Mouse (Mus musculus) midbrain, embryonic 12.5 days (tissue): ENCODE measurements around the gene Ltbp3. TPM values are rescaled to one million over a fixed set of nuclear protein-coding genes. Genes with fewer than 3 reads are reported as not detected.

Source experiments
- ATAC-seq: fragments of 200-750 bp; cut with Nextera tagmentation; 2 replicates; pipeline ENCODE4 v1.8.0; 2017; ENCODE audit warnings: low read depth, moderate TSS enrichment, moderate library complexity; ENCODE audit not compliant: low FRiP score
- H3K27ac ChIP-seq: fragments of 300-500 bp; sonication (generic); replicated peaks from 2 replicates; pipeline ENCODE4 v1.5.1; 2016; ENCODE audit warnings: mild to moderate bottlenecking
- H3K27me3 ChIP-seq: fragments of 300-500 bp; sonication (generic); 2 replicates; pipeline ENCODE4 v1.6.1; 2016; ENCODE audit warnings: mild to moderate bottlenecking
- H3K36me3 ChIP-seq: fragments of 300-500 bp; sonication (generic); 2 replicates; pipeline ENCODE4 v1.6.1; 2016
- H3K4me1 ChIP-seq: fragments of 300-500 bp; sonication (generic); 2 replicates; pipeline ENCODE4 v1.6.1; 2016
- H3K4me2 ChIP-seq: fragments of 300-500 bp; sonication (generic); replicated peaks from 2 replicates; pipeline ENCODE4 v1.6.1; 2016; ENCODE audit warnings: mild to moderate bottlenecking, moderate library complexity
- H3K4me3 ChIP-seq: fragments of 300-500 bp; sonication (generic); 2 replicates; pipeline ENCODE4 v1.5.1; 2016; ENCODE audit warnings: mild to moderate bottlenecking
- H3K9ac ChIP-seq: fragments of 300-500 bp; sonication (generic); replicated peaks from 2 replicates; pipeline ENCODE4 v1.6.1; 2016; ENCODE audit warnings: mild to moderate bottlenecking, moderate library complexity
- H3K9me3 ChIP-seq: fragments of 300-500 bp; sonication (generic); 2 replicates; pipeline ENCODE4 v1.6.1; 2016; ENCODE audit warnings: mild to moderate bottlenecking
- WGBS: fragments of 180-500 bp; shearing (Covaris S2); methylation state at CpG from one replicate; pipeline ENCODE4 v1.1.7; 2016; 5-methylcytosine and 5-hydroxymethylcytosine counted together
- polyA plus RNA-seq: library from polyadenylated mRNA; unstranded; fragments of >200 nt; fragmentation: Nextera tagmentation; extraction: Ambion mirVana; gene quantifications from 2 replicates; pipeline ENCODE4 v1.2.1, GENCODE M21; 2016

Gene Ltbp3
- polyA plus RNA-seq = 7.9 and 9.1 TPM in 2 replicates

DNA sequence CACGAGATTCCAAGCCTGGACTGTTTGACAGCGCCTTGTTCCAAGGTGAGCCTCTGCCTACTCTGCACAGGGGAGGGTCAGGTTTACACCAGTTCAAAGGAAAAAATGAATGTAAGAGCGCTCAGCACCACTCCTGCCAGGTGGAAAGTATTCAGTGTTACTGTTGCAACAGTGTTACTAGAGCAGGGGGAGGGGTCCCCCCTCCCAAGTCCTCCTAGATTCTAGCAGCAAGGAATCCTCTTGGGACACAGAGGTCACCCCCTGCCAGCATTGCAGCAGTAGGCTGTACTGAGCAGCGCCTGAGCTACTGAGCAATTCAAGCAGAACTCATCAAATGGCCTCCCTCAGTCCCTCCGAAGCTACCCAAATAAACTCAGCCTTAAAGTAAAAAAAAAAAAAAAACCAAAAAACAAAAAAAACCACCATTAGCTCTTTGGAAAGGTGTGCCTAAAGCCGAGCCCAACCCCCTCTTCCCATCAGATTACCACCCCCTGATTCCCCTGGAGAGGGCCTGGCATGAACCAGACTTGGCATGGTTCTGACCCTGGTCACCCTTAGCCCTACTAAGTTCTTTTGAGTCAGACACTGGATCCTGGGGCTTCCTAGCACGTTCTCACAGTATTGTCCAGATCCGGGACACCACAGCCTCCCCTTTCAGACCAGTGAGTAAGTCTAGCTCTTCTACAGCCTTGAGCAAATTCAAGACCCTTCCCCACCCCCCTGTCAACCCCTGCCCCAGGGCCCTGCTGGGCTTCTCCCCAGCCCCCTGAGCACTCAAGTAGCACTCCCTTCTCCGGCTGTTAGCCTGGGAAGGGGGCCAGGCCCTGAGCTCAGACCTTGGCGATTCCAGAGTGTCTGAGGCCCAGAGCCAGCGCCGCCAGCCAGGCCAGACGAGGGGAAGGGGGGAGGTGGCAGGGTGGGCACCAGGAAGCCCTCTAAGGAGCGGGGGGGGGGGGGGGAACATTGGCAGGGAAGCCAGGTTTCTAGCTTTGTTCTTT lies at the start of gene Ltbp3:
Gene Ltbp3 (plus strand): TSS at position 585 of the 998 bp plus-strand sequence.
- H3K4me3 ChIP-seq = peak within 1 kb of the TSS; percentile 63
- ATAC-seq = no peak
- H3K4me2 ChIP-seq = peak within 1 kb of the TSS; percentile 97
- 16% methylated on average over 10 of the region's 14 CpGs for WGBS
- no peaks in the 10 kb centered on the region for H3K36me3 ChIP-seq
- H3K27ac ChIP-seq = peak within 1 kb of the TSS; percentile 46
- H3K9me3 ChIP-seq = no peaks in the 10 kb centered on the region
- peak within 1 kb of the TSS; percentile 83 for H3K9ac ChIP-seq
- peaks cover 31% of the 10 kb centered on the region for H3K4me1 ChIP-seq
- H3K27me3 ChIP-seq = peaks cover 77% of the 10 kb centered on the region

DNA sequence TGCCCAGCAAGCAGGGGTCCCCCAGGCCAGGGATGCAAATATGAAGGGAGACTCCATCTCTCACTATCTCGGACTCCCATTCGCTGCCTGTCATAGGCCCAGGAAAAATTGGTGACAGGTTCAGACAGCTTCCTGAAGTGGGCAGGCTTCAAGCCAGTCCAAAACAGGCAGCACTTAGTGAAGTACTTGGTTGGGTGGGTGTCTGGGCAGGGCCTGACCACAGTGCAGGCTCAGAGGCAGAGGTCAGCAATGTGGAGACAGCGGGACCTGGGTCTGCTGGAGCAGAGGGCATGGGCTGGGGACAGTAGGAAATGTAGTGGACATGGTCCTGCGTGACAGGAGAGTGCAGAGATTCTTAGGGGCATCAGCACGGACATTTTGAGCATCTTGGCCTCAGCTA lies 49.1 kb upstream of the Ltbp3 start:
- WGBS = 92% methylated on average over 5 of the region's 5 CpGs
- peaks cover 40% of the 10 kb centered on the region for H3K36me3 ChIP-seq

DNA sequence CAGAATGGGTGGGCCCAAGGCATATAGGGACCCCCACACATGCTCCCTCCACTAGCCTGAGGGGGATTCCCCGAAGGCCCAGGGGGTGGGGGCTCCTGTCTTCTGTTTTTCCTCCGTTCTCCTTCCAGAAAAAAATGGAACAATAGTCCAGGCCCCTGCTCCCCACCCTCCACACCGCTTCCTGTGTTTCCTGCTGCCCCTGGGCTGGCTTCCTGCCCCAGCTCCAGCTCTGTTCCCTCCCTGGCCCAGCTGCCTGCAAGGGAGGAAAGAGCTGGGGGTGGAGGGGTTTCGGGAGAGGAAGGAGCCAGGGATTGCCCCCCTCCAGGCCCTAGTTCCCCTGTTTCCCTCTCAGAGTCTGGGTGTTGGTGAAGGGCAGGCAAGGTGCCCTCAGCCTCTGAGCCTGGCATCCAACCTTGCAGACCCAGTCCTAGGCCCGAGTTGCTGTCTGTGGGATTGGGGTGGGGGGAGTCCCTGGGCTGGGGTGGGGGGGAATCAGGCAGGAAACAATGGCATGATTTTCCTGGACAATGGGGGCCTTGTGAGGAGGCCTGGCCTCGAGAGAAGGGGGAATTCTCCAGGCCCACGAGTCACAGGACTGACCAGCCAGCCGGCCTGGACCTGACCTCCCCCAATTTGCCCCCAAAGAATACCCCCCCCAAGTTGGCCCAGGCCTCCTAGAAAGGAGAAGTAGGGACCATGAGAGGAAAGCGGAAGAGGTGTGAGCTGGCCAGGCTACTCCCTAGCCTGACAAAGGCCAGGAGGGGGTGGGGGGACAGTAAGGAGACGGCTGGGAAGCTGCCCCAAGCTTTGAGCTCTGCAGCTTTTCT lies 48.4 kb upstream of the Ltbp3 start:
- Histone ChIP-seq H3K9me3 (no peaks in the 10 kb centered on the region), H3K36me3 (peaks cover 42% of the 10 kb centered on the region), H3K4me1 (peaks cover 59% of the 10 kb centered on the region), H3K4me2 (peak overlapping the region; percentile 100), H3K9ac (peak overlapping the region; percentile 51), H3K27ac (peak overlapping the region; percentile 30), H3K27me3 (peaks cover 12% of the 10 kb centered on the region), H3K4me3 (peak overlapping the region; percentile 94; the same call in 1 of the 2 replicates)
- ATAC-seq = no peak
- WGBS = 77% methylated on average over 10 of the region's 10 CpGs

More for the DNA sequence above, 49.1 kb upstream of the Ltbp3 start:
- no peak for ATAC-seq
- no peaks in the 10 kb centered on the region for H3K9me3 ChIP-seq
- peak overlapping the region; percentile 51; the same call in 1 of the 2 replicates for H3K9ac ChIP-seq
- H3K4me1 ChIP-seq = peaks cover 62% of the 10 kb centered on the region
- H3K27me3 ChIP-seq = peaks cover 12% of the 10 kb centered on the region
- no peak overlapping the region for H3K27ac ChIP-seq
- H3K4me3 ChIP-seq = peak overlapping the region; percentile 94
- H3K4me2 ChIP-seq = peak overlapping the region; percentile 100

DNA sequence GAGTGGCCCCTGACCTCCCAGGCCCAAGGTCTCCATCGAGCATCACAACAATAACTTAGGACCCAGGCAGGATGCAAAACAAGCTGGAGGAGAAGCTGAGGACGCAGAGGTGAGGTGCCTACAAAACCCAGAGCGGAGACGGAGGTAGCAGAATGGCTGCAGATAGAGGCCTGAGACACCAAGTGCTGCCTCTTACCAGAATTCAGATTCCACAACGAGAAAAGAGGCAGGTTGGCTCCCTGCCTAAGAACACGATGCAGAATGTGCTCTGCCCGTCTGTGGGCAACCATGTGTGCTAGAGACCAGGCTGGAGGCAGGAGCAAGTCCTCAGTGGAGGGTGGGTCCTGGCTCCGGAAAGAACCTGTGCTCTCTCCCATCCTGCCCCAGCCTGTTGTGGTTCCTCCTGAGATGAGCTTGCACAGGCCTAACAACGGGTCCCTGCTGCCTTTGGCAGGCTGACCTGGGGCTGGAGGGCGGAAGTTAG lies 47.7 kb upstream of the Ltbp3 start:
- H3K4me2 ChIP-seq = peak overlapping the region; percentile 3; the same call in 1 of the 2 replicates
- H3K27ac ChIP-seq = no peak overlapping the region
- WGBS = 87% methylated on average over 10 of the region's 10 CpGs
- peak overlapping the region; percentile 94; the same call in 1 of the 2 replicates for H3K4me3 ChIP-seq
- H3K27me3 ChIP-seq = peaks cover 12% of the 10 kb centered on the region
- H3K9me3 ChIP-seq = no peaks in the 10 kb centered on the region
- H3K4me1 ChIP-seq = peaks cover 53% of the 10 kb centered on the region
- ATAC-seq = no peak
- H3K9ac ChIP-seq = peak overlapping the region; percentile 51; the same call in 1 of the 2 replicates
- peaks cover 48% of the 10 kb centered on the region for H3K36me3 ChIP-seq

DNA sequence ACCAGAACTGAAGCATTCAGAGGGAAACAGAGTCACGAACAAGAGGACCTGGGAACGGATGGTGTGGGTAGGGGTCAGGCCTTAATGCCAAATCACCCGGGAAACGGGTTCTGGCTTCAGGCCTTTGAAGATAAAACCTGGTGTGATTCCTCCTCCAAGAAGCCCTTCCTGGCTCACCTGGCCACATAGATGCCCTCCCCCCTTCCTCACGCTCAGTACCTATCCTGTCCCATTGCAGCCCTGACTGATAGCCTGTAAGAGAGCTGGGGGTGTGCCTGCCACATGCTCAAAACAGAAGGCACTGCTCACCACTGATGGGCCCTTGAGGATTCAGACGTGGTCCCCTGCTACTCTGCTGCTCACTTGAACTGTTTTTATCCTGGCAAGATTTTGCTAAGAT lies 46.9 kb upstream of the Ltbp3 start:
- H3K9me3 ChIP-seq = no peaks in the 10 kb centered on the region
- peaks cover 12% of the 10 kb centered on the region for H3K27me3 ChIP-seq
- no peak overlapping the region for H3K9ac ChIP-seq
- no peak overlapping the region for H3K27ac ChIP-seq
- no peak overlapping the region for H3K4me3 ChIP-seq
- WGBS = 83% methylated on average over 6 of the region's 6 CpGs
- peaks cover 57% of the 10 kb centered on the region for H3K36me3 ChIP-seq
- peaks cover 52% of the 10 kb centered on the region for H3K4me1 ChIP-seq
- H3K4me2 ChIP-seq = no peak overlapping the region
- no peak for ATAC-seq

DNA sequence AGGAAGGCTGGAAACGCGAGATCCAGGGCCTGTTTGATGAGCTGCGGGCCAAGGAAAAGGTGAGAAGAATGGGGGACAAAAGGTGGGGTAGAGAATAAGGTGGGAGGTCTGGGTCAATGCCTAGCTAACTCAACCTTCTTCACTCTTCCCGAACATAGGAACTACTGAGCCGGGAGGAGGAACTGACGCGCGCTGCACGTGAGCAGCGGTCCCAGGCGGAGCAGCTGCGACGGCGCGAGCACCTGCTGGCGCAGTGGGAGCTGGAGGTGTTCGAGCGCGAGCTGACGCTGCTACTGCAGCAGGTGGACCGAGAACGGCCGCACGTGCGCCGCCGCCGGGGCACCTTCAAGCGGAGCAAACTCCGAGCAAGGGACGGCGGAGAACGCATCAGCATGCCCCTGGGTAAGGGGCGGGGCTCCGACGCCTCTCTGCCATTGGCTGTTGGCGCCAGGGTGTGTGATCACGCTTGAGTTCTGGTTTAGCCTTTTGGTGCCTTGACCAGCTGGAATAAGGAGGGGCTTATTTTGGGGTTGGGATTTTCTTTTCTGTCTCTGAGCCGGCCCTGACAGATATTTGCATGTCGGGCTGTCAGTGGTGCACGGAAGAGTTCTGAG lies 44.7 kb upstream of the Ltbp3 start:
- H3K4me1 ChIP-seq = peaks cover 33% of the 10 kb centered on the region
- no peak overlapping the region for H3K27ac ChIP-seq
- H3K9me3 ChIP-seq = no peaks in the 10 kb centered on the region
- H3K27me3 ChIP-seq = peaks cover 12% of the 10 kb centered on the region
- H3K36me3 ChIP-seq = peaks cover 72% of the 10 kb centered on the region
- H3K9ac ChIP-seq = 0 out of 2 replicates have a peak overlapping the region, but pooled peaks have one; percentile 50
- peak overlapping the region; percentile 66 for H3K4me2 ChIP-seq
- peak; percentile 72 for ATAC-seq
- WGBS = 8% methylated on average over 41 of the region's 41 CpGs
- H3K4me3 ChIP-seq = peak overlapping the region; percentile 38

DNA sequence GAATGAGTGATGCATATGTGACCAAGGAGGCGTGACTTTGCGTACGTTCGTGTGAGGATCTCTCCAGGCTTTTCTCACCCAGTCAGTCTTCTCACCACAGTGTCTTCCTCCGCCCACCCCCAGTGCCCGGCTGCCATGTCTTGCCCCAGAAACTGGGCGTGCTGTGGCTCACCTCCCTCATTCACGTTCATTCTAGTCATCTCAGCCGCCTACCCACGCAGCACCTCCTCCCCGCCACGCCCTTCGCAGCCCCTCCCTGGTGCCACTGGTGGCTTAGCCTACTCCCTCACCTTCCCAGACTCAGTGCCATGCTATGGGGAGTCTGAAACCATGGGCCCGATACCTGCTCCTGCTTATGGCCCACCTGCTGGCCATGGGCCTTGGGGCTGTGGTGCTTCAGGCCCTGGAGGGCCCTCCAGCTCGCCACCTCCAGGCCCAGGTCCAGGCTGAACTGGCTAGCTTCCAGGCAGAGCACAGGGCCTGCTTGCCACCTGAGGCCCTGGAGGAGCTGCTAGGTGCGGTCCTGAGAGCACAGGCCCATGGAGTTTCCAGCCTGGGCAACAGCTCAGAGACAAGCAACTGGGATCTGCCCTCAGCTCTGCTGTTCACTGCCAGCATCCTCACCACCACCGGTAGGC lies 36.4 kb upstream of the Ltbp3 start, which contains the start of gene Kcnk7:
Gene Kcnk7 (plus strand): TSS at position 205 of the 638 bp plus-strand sequence.
- no peak for ATAC-seq

DNA sequence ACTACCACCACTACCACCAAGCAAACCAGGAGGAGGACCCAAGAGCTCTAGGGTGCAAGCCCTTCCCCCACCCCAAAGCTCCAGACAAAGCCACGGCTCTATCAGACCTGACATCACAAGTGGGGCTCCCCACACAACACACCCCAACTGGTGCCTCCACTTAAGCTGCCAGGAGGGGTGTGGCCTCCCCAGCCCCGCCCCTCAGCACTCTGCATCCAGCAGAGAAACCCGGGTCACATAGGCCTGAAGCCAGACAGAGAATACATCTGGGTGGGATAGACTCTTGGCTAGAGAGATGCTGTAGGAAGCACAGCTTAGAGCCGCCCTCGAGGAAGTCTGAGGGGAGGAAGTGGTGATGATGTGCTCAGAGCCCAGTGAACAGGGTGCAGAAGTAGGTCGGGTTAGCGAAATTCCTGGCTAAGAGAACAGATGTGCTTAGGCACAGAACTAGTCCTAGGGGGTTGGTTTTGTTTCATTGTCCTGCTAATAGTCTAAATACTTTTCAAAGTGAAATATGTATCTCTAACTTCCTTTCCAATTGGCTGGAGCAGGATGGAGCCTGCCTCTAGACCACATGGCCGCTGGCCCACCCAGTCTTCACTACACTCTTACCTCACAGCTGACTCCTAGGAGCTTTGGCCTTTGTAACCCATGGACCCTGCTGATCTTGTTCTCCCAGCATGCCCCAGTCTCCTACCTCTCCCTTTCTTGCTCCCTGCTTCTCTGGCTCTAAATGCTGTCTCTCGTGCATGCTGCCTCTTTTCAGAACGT lies 35.7 kb upstream of the Ltbp3 start:
- Histone ChIP-seq H3K4me1 (0 out of 2 replicates have a peak, but pooled peaks cover 3% of the 10 kb centered on the region), H3K27ac (no peak overlapping the region), H3K4me3 (no peak overlapping the region), H3K9me3 (no peaks in the 10 kb centered on the region), H3K4me2 (no peak overlapping the region), H3K9ac (no peak overlapping the region), H3K27me3 (no peaks in the 10 kb centered on the region), H3K36me3 (peaks cover 76% of the 10 kb centered on the region)
- ATAC-seq = no peak
- WGBS = 49% methylated on average over 10 of the region's 10 CpGs

More for the DNA sequence above, 36.4 kb upstream of the Ltbp3 start, which contains the start of gene Kcnk7:
- peaks cover 78% of the 10 kb centered on the region for H3K36me3 ChIP-seq
- H3K9ac ChIP-seq = no peak within 1 kb of the TSS
- no peaks in the 10 kb centered on the region for H3K9me3 ChIP-seq
- WGBS = 79% methylated on average over 17 of the region's 17 CpGs
- 0 out of 2 replicates have a peak, but pooled peaks cover 3% of the 10 kb centered on the region for H3K4me1 ChIP-seq
- 0 out of 2 replicates have a peak within 1 kb of the TSS, but pooled peaks have one; percentile 8 for H3K27ac ChIP-seq
- no peak within 1 kb of the TSS for H3K4me3 ChIP-seq
- no peak within 1 kb of the TSS for H3K4me2 ChIP-seq
- no peaks in the 10 kb centered on the region for H3K27me3 ChIP-seq

DNA sequence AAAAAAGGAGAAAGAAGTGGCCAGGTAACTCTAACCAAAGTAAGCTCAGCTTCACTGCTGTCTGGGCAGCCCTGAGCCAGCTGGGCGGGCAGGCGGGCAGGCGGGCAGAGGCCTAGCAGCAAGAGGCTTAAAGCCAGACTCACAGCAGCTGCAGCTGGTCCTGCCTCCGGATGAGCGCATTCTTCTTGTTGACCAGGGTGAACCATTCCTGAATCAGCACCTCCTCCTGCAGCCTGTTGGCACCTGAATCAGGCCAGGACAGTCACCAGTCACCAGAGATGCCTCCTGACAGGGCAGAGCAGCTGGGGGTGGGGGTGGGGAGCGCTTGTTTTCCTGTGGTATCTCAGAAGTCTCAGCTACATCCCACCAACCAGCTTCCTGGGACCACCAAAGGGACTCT lies 30.6 kb upstream of the Ltbp3 start:
- Histone ChIP-seq H3K4me1 (peaks cover 3% of the 10 kb centered on the region; the same call in 1 of the 2 replicates), H3K9ac (no peak overlapping the region), H3K9me3 (no peaks in the 10 kb centered on the region), H3K27me3 (no peaks in the 10 kb centered on the region), H3K36me3 (peaks cover 63% of the 10 kb centered on the region), H3K4me2 (no peak overlapping the region), H3K27ac (no peak overlapping the region), H3K4me3 (no peak overlapping the region)
- whole genome bisulfite sequencing = 92% methylated on average over 6 of the region's 6 CpGs
- no peak for ATAC-seq

DNA sequence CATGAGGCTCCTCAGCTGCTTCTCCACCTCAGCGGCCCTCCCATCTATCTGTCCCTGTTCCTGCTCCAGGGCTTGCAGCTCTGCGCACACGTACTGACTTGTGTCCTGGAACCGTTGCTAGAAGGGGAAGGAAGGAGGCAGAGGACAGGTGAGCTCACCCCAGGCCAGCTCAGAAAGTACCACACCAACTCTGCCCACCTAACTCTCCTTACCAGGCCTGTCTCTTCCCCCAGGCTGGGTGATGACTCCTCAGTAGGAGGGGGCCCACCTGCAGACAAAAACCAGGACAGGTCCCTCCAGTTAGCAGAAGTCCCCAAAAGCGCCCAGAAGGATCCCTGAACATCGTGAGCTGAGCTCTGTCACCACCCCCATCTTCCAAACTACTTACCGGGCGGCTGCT lies 30.1 kb upstream of the Ltbp3 start:
- H3K27me3 ChIP-seq = 0 out of 2 replicates have a peak, but pooled peaks cover under 1% of the 10 kb centered on the region
- 75% methylated on average over 8 of the region's 8 CpGs for WGBS
- ATAC-seq = no peak

More for the DNA sequence above, 30.1 kb upstream of the Ltbp3 start:
- H3K9me3 ChIP-seq = no peaks in the 10 kb centered on the region
- H3K4me2 ChIP-seq = no peak overlapping the region
- H3K9ac ChIP-seq = no peak overlapping the region
- H3K36me3 ChIP-seq = peaks cover 63% of the 10 kb centered on the region
- peaks cover 7% of the 10 kb centered on the region for H3K4me1 ChIP-seq
- H3K27ac ChIP-seq = no peak overlapping the region
- no peak overlapping the region for H3K4me3 ChIP-seq
